25 mouse cellular contexts compared by ENCODE assay signal in genomic region chr5:69863027-69863426, GRCm38 (mm10).
DNase-seq lines count a peak whose midpoint lies in the region; ATAC-seq and TF ChIP-seq lines count a peak whose summit lies in the region.
"Had no signal": no experiment of that assay in that cellular context is flagged by ENCODE, and none has a peak within 500 bp of the region (broad histone marks: within the 10 kb centered on the region; RNA-seq: fewer than 3 reads in every experiment).

No protein-coding gene starts in this region.

- peak; percentile 20; the same call in 1 of the 2 replicates for ATAC-seq in forebrain, embryonic 12.5 days (ENCODE audit: low FRiP score)
- ATAC-seq in forebrain, embryonic 11.5 days (replicated peaks; ENCODE audit: low FRiP score) = no peak
- no peak for ATAC-seq in hindbrain, embryonic 14.5 days (ENCODE audit: low FRiP score)
- ATAC-seq in hindbrain, embryonic 13.5 days (ENCODE audit: low FRiP score) = no peak
- ATAC-seq in midbrain, embryonic 15.5 days (replicated peaks) = peak; percentile 71; the same call in 1 of the 2 replicates
- peak; percentile 60; the same call in 1 of the 2 replicates for ATAC-seq in midbrain, postnatal 0 days (ENCODE audit: low FRiP score)
- ATAC-seq: activated CD4-positive, CD25-positive, alpha-beta regulatory T cell, adult 4 months; forebrain, embryonic 16.5 days; intestine, embryonic 15.5 days had no signal

- no peaks in the 10 kb centered on the region for H3K36me3 ChIP-seq in forebrain, embryonic 12.5 days (replicated peaks)
- no peaks in the 10 kb centered on the region for H3K36me3 ChIP-seq in forebrain, embryonic 11.5 days (ENCODE audit: control insufficient read depth, insufficient read depth, low read length)
- no peaks in the 10 kb centered on the region for H3K36me3 ChIP-seq in hindbrain, embryonic 14.5 days (replicated peaks; ENCODE audit: control insufficient read depth, insufficient read depth)
- H3K36me3 ChIP-seq in hindbrain, embryonic 13.5 days = no peaks in the 10 kb centered on the region
- H3K36me3 ChIP-seq in midbrain, embryonic 15.5 days (replicated peaks) = no peaks in the 10 kb centered on the region
- H3K36me3 ChIP-seq in midbrain, embryonic 10.5 days = no peaks in the 10 kb centered on the region
- no peaks in the 10 kb centered on the region for H3K36me3 ChIP-seq in midbrain, postnatal 0 days (ENCODE audit: insufficient read depth, low read length)
- H3K36me3 ChIP-seq: embryonic facial prominence, embryonic 12.5 days; embryonic facial prominence, embryonic 15.5 days; hindbrain, embryonic 12.5 days; intestine, embryonic 15.5 days had no signal

- H3K27me3 ChIP-seq in forebrain, embryonic 12.5 days = no peaks in the 10 kb centered on the region
- H3K27me3 ChIP-seq in forebrain, embryonic 11.5 days (ENCODE audit: control insufficient read depth, insufficient read depth, low read length) = no peaks in the 10 kb centered on the region
- H3K27me3 ChIP-seq in hindbrain, embryonic 14.5 days (ENCODE audit: control insufficient read depth, insufficient read depth, low read length) = no peaks in the 10 kb centered on the region
- H3K27me3 ChIP-seq in hindbrain, embryonic 13.5 days = no peaks in the 10 kb centered on the region
- no peaks in the 10 kb centered on the region for H3K27me3 ChIP-seq in midbrain, embryonic 15.5 days (replicated peaks)
- H3K27me3 ChIP-seq in midbrain, embryonic 10.5 days (ENCODE audit: low read depth, poor library complexity, severe bottlenecking) = no peaks in the 10 kb centered on the region
- H3K27me3 ChIP-seq in midbrain, postnatal 0 days (ENCODE audit: insufficient read depth, low read length) = no peaks in the 10 kb centered on the region
- H3K27me3 ChIP-seq: embryonic facial prominence, embryonic 12.5 days; embryonic facial prominence, embryonic 15.5 days; hindbrain, embryonic 12.5 days; intestine, embryonic 15.5 days had no signal

- WGBS in forebrain, embryonic 12.5 days = 78% methylated on average over 3 of the region's 3 CpGs
- WGBS in forebrain, embryonic 11.5 days = 88% methylated on average over 3 of the region's 3 CpGs
- 67% methylated on average over 3 of the region's 3 CpGs for WGBS in hindbrain, embryonic 14.5 days
- WGBS in hindbrain, embryonic 13.5 days = 68% methylated on average over 3 of the region's 3 CpGs
- WGBS in midbrain, embryonic 15.5 days = 43% methylated on average over 3 of the region's 3 CpGs
- WGBS in midbrain, embryonic 10.5 days = 80% methylated on average over 3 of the region's 3 CpGs
- 34% methylated on average over 3 of the region's 3 CpGs for WGBS in midbrain, postnatal 0 days

- H3K27ac ChIP-seq in forebrain, embryonic 12.5 days = no peak overlapping the region
- no peak overlapping the region for H3K27ac ChIP-seq in forebrain, embryonic 11.5 days (ENCODE audit: low read depth, low read length)
- no peak overlapping the region for H3K27ac ChIP-seq in hindbrain, embryonic 14.5 days
- H3K27ac ChIP-seq in hindbrain, embryonic 13.5 days = no peak overlapping the region
- H3K27ac ChIP-seq in midbrain, embryonic 15.5 days = no peak overlapping the region
- H3K27ac ChIP-seq in midbrain, embryonic 10.5 days (replicated peaks) = no peak overlapping the region
- no peak overlapping the region for H3K27ac ChIP-seq in midbrain, postnatal 0 days (ENCODE audit: low read depth, low read length)
- H3K27ac ChIP-seq: embryonic facial prominence, embryonic 12.5 days; embryonic facial prominence, embryonic 15.5 days; gastrocnemius, adult 2 months; hindbrain, embryonic 12.5 days; intestine, embryonic 15.5 days had no signal

- DNase-seq in forebrain, embryonic 11.5 days (ENCODE audit: low spot score) = no peak
- peak; percentile 24 for DNase-seq in hindbrain, embryonic 14.5 days (ENCODE audit: low spot score)
- DNase-seq in midbrain, embryonic 10.5 days (ENCODE audit: low spot score) = no peak
- peak; percentile 4 for DNase-seq in midbrain, postnatal 0 days (ENCODE audit: low spot score)
- DNase-seq in left cerebral cortex, adult 11 months (ENCODE audit: low spot score) = no peak
- DNase-seq: adrenal gland, adult 8-10 months; adrenal gland, postnatal 25 days; cerebellum, adult 11 months; cerebellum, adult 2 months; cerebellum, adult 9-11 months; cerebellum, postnatal 25 days; gastrocnemius, adult 2 months; gastrocnemius, postnatal 25 days; heart, adult 18-20 months; kidney, adult 11 months had no signal

- TF ChIP-seq CTCF in midbrain, postnatal 0 days (IDR thresholded peaks at IDR 0.05) = no peak

- no peaks in the 10 kb centered on the region for H3K9me3 ChIP-seq in forebrain, embryonic 12.5 days
- H3K9me3 ChIP-seq in forebrain, embryonic 11.5 days (ENCODE audit: control insufficient read depth, low read length) = no peaks in the 10 kb centered on the region
- no peaks in the 10 kb centered on the region for H3K9me3 ChIP-seq in hindbrain, embryonic 14.5 days (ENCODE audit: control insufficient read depth, low read length)
- H3K9me3 ChIP-seq in hindbrain, embryonic 13.5 days = no peaks in the 10 kb centered on the region
- no peaks in the 10 kb centered on the region for H3K9me3 ChIP-seq in midbrain, embryonic 15.5 days
- H3K9me3 ChIP-seq in midbrain, embryonic 10.5 days (replicated peaks) = no peaks in the 10 kb centered on the region
- H3K9me3 ChIP-seq in midbrain, postnatal 0 days (ENCODE audit: low read length) = peaks cover 2% of the 10 kb centered on the region; the same call in 1 of the 2 replicates
- H3K9me3 ChIP-seq: embryonic facial prominence, embryonic 12.5 days; embryonic facial prominence, embryonic 15.5 days; hindbrain, embryonic 12.5 days; intestine, embryonic 15.5 days had no signal

- H3K4me2 ChIP-seq in forebrain, embryonic 12.5 days = no peak overlapping the region
- no peak overlapping the region for H3K4me2 ChIP-seq in forebrain, embryonic 11.5 days (ENCODE audit: low read depth, low read length, severe bottlenecking)
- no peak overlapping the region for H3K4me2 ChIP-seq in hindbrain, embryonic 14.5 days (replicated peaks)
- H3K4me2 ChIP-seq in hindbrain, embryonic 13.5 days = no peak overlapping the region
- no peak overlapping the region for H3K4me2 ChIP-seq in midbrain, embryonic 15.5 days
- no peak overlapping the region for H3K4me2 ChIP-seq in midbrain, postnatal 0 days (ENCODE audit: low read depth, low read length, poor library complexity, severe bottlenecking)
- H3K4me2 ChIP-seq: embryonic facial prominence, embryonic 12.5 days; embryonic facial prominence, embryonic 15.5 days; heart, embryonic 11.5 days; hindbrain, embryonic 12.5 days; intestine, embryonic 15.5 days had no signal

- no peak overlapping the region for H3K4me3 ChIP-seq in forebrain, embryonic 12.5 days (replicated peaks)
- H3K4me3 ChIP-seq in forebrain, embryonic 11.5 days (ENCODE audit: low read depth, low read length) = no peak overlapping the region
- no peak overlapping the region for H3K4me3 ChIP-seq in hindbrain, embryonic 14.5 days (replicated peaks; ENCODE audit: low read length)
- no peak overlapping the region for H3K4me3 ChIP-seq in hindbrain, embryonic 13.5 days
- no peak overlapping the region for H3K4me3 ChIP-seq in midbrain, embryonic 15.5 days
- H3K4me3 ChIP-seq in midbrain, embryonic 10.5 days = no peak overlapping the region
- no peak overlapping the region for H3K4me3 ChIP-seq in midbrain, postnatal 0 days (ENCODE audit: low read depth, low read length)
- H3K4me3 ChIP-seq: embryonic facial prominence, embryonic 12.5 days; embryonic facial prominence, embryonic 15.5 days; gastrocnemius, adult 2 months; hindbrain, embryonic 12.5 days; intestine, embryonic 15.5 days had no signal

- no peaks in the 10 kb centered on the region for H3K4me1 ChIP-seq in forebrain, embryonic 12.5 days
- H3K4me1 ChIP-seq in forebrain, embryonic 11.5 days (replicated peaks; ENCODE audit: control insufficient read depth, insufficient read depth, low read length) = no peaks in the 10 kb centered on the region
- H3K4me1 ChIP-seq in hindbrain, embryonic 14.5 days (replicated peaks; ENCODE audit: control insufficient read depth, insufficient read depth, low read length) = no peaks in the 10 kb centered on the region
- no peaks in the 10 kb centered on the region for H3K4me1 ChIP-seq in hindbrain, embryonic 13.5 days (replicated peaks)
- H3K4me1 ChIP-seq in midbrain, embryonic 15.5 days = no peaks in the 10 kb centered on the region
- H3K4me1 ChIP-seq in midbrain, embryonic 10.5 days = no peaks in the 10 kb centered on the region
- no peaks in the 10 kb centered on the region for H3K4me1 ChIP-seq in midbrain, postnatal 0 days (ENCODE audit: insufficient read depth, low read length)
- H3K4me1 ChIP-seq: embryonic facial prominence, embryonic 12.5 days; embryonic facial prominence, embryonic 15.5 days; hindbrain, embryonic 12.5 days; intestine, embryonic 15.5 days had no signal

- H3K9ac ChIP-seq in forebrain, embryonic 12.5 days = no peak overlapping the region
- no peak overlapping the region for H3K9ac ChIP-seq in forebrain, embryonic 11.5 days (ENCODE audit: low read length)
- no peak overlapping the region for H3K9ac ChIP-seq in hindbrain, embryonic 14.5 days
- H3K9ac ChIP-seq in hindbrain, embryonic 13.5 days = no peak overlapping the region
- H3K9ac ChIP-seq in midbrain, embryonic 15.5 days = no peak overlapping the region
- no peak overlapping the region for H3K9ac ChIP-seq in midbrain, postnatal 0 days (replicated peaks; ENCODE audit: low read length, poor library complexity, severe bottlenecking)
- H3K9ac ChIP-seq: embryonic facial prominence, embryonic 12.5 days; embryonic facial prominence, embryonic 15.5 days; hindbrain, embryonic 12.5 days; intestine, embryonic 15.5 days had no signal

Comparison
In these comparisons a context has a peak if more than half of its experiments do, and no peak if none do; other contexts are left out.
1. ATAC-seq: peak in forebrain, embryonic 12.5 days (single experiment), midbrain, embryonic 15.5 days (single experiment) and midbrain, postnatal 0 days (single experiment); none in forebrain, embryonic 11.5 days (single experiment), hindbrain, embryonic 14.5 days (single experiment) and hindbrain, embryonic 13.5 days (single experiment).
2. DNase-seq: peak in hindbrain, embryonic 14.5 days (single experiment) and midbrain, postnatal 0 days (single experiment); none in forebrain, embryonic 11.5 days (single experiment), midbrain, embryonic 10.5 days (single experiment) and left cerebral cortex, adult 11 months (single experiment).